Mouse (Mus musculus) retina, postnatal 1 day (tissue): ENCODE measurements around the gene Cd28.
"Not testable (repeated sequence)": the region's sequence is repeated elsewhere in the genome, so short reads cannot be mapped to it uniquely, and the experiment has no call there.

Experiments
- DNase-seq: peaks from one replicate; pipeline ENCODE4 v3.0.0-alpha.2; 2012

Cd28 gene

GRCm38 (mm10) chr1:60803128-60803824 lies 86.7 kb downstream of the Cd28 start:
- no peak for DNase-seq

DNA sequence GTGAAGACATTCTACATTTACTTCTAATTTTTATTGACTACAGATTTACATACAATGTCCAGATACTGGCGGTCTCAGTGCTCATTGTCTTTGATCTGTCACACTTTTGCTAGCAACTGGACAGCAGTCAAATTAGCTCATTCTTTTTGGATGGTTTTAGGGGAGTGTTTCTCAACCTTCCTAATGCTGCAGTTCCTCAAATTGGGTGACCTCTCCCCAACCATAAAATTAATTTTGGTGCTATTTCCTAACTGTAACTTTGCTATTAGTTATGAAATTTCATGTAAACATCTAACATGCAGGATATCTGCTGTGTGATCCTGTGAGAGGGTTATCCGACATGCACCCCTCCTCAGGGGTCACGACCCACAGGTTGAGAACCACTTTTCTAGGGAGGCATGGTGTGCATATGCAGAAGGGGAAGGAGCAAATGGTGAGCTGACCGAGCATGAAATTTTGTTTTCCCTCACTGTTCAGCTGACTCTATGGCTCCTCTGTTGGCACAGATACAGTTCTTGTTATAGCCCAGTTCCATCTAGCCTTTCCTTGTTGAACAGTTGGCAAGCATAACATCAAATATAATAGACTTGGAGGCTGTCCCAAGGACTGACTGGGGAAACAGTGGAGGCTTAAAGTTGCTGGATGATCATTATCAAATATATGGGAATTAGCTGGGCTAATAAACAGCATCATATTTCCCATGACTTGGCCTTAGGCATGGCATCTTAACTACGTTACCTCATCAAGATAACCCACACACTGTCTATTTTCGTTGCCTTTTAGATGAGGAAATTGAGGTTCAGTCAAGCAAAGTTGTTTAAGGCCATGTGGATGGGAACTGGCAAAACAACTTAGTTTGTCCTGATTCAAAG lies 87.5 kb downstream of the Cd28 start:
- no peak for DNase-seq

DNA sequence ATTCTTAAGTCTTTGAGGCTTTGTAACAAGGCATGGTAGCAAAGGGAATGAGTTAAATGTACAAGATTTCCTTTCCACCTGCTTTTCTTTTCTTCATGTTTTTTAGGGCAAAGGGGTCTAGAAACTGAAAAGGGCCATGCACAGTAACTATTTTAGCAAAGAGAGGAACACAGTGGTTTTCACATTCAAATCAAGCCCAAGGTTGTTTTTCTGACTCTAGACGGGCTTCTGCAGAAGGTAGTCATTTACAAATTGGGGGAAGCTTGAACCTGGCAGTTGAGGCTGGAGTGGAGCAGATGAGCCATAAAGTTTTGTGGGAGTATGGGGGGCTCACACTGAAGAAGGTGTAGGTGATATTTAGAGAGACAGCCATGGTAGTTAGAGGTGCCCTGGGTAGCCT lies 88.6 kb downstream of the Cd28 start:
- no peak for DNase-seq

- DNase-seq, result no peak
These were observed 91.1 kb downstream of the Cd28 start for GRCm38 (mm10) chr1:60807748-60808147.

DNA sequence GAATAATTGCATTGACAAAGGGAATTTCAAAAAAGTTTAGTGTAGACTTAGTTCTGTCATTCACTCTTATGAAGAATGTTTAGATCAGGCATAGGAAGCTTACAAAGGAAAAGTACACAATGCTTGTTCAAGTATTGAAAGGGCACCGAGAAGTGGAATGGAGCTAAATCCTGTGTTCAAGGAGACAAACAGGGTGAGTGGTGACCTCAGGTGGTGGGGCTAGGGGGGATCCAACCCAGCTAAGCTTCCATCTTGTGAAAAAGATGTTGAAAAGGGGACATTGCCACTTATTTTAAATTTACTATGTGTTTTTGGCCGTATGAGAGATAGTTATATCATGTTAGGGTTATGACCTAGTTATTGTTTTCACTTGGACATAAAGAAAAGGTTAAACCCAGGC lies 91.9 kb downstream of the Cd28 start:
- no peak for DNase-seq

- no peak for DNase-seq
These were observed 92.6 kb downstream of the Cd28 start for GRCm38 (mm10) chr1:60809166-60809565.

DNA sequence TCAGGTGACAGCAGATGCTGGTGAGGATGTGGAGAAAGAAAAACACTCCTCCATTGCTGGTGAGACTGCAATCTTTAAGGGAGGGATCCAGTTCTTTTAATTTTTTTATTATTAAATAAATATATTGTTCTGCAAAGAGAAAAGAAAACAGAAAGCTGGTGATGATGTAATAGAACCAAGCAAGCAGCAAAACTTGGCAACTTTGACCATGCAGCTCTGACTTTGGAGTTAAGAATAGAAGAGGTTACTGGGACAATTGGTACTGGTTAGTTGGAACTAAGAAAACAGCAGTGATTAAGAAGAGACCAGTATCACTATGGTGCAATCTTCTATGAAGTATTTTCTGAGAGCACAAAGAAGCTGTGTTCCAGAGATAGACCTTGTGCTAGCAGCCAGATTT lies 94.2 kb downstream of the Cd28 start:
- no peak for DNase-seq

DNA sequence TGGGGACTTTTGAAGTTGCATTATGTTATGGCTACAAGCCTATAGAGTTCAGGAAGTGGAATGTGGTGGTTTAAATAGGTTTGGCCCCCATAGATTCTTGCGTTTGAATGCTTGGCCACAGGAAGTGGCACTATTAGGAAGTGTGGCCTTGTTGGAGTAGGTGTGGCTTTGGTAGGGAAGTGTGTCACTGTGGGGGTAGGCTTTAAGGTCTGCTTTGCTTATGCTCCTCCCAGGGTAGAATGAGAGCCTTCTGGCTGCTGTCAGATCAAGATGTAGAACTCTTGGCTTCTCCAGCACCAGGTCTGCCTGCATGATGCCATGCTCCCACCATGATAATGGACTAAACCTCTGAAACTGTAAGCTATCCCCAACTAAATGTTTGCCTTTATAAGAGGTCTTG lies 95.4 kb downstream of the Cd28 start:
- DNase-seq, result no peak

DNA sequence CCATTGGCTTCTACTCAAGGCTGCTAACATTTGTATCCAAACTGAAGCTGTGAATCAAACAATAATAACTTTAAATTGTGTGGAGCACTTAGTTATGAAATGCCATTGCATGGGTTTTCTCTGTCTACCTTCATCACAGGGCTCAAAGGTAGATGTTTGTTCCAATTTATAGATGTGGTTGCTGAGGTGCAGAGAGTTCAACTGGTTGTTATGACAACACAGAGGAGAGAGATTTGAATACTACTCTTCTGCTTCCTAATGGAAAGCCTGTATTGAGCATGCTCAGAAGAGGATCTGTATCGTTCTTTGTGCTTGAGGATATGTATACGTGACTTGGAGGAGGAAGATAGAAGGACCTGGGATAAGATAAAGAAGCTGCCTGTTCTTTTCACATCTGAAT lies 96.8 kb downstream of the Cd28 start:
- no peak for DNase-seq

GRCm38 (mm10) chr1:60815912-60816311 lies 99.3 kb downstream of the Cd28 start:
- no peak for DNase-seq

- DNase-seq, result not testable (repeated sequence)
These were observed 101.9 kb downstream of the Cd28 start for GRCm38 (mm10) chr1:60818491-60818890.

DNA sequence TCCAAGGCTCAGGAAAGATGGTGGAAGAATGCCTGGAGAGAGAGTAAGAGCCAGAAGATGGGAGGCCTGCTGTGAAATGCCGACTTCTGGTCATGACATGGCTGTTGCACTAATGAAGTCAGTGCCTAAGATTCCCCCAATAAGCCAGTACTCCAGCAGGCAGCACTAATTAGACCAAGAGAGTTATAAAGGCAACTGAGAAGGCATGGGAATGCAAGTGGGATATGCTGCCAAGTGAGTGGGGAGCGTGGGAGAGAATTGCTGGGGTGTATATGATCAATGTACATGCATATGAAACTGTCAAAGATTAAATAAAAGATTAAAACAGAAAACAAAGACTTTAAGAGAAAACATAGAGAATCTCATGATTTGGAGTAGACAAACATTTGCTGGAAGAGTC lies 103.4 kb downstream of the Cd28 start:
- DNase-seq, result no peak

GRCm38 (mm10) chr1:60820981-60821380 lies 104.4 kb downstream of the Cd28 start:
- no peak for DNase-seq

GRCm38 (mm10) chr1:60821590-60821989 lies 105.0 kb downstream of the Cd28 start:
- no peak for DNase-seq
